18 mouse cellular contexts compared by ENCODE assay signal in the genomic region with DNA sequence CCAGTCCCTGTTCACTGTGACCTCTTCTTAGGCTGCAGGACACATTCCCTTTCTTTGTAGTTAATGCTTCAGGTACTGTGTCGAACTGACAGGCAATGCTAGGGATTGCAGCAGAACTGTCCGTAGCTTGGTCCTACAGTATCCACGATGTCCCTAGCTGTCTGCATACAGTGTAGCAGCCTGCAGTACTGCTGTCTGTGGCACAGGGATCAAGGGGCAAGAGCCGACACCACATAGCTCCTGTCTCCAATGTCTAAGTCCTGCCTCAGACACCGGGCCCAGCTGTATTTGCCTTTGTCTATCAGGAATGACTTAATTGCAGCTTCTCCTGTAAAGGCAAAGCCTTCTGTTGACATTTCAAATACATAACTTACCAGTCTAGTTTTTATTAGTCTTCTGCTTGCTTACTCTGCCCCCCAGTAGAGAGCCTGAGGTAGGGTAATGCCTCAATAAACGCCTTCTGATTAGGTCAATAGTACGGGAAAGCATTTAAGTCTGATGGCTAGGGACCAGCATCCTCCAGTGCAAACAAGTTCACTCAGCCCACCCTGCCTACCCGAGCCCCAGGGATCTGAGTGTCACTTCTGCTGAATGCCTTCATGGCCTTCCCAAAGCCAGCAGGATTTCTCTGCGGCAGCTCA.
DNase-seq lines count a peak whose midpoint lies in the region; ATAC-seq lines count a peak whose summit lies in the region.
"Had no signal": no experiment of that assay in that cellular context is flagged by ENCODE, and none has a peak within 500 bp of the region (broad histone marks: within the 10 kb centered on the region; RNA-seq: fewer than 3 reads in every experiment).

No protein-coding gene starts in this region.

- H3K4me3 ChIP-seq in midbrain, embryonic 11.5 days (ENCODE audit: low read depth, low read length) = no peak overlapping the region
- H3K4me3 ChIP-seq in midbrain, embryonic 10.5 days = no peak overlapping the region
- no peak overlapping the region for H3K4me3 ChIP-seq in hindbrain, embryonic 16.5 days (ENCODE audit: low read length)
- H3K4me3 ChIP-seq in neural tube, embryonic 14.5 days (ENCODE audit: low read depth, low read length) = no peak overlapping the region
- H3K4me3 ChIP-seq: heart, adult 2 months; heart, embryonic 15.5 days; liver, embryonic 12.5 days; lung, embryonic 15.5 days had no signal

- WGBS in midbrain, embryonic 11.5 days = 78% methylated on average over 9 of the region's 9 CpGs
- 85% methylated on average over 9 of the region's 9 CpGs for WGBS in midbrain, embryonic 10.5 days
- WGBS in hindbrain, embryonic 16.5 days = 77% methylated on average over 9 of the region's 9 CpGs
- 25% methylated on average over 9 of the region's 9 CpGs for WGBS in large intestine, adult 2 months
- WGBS in neural tube, embryonic 14.5 days = 83% methylated on average over 9 of the region's 9 CpGs

- H3K36me3 ChIP-seq in midbrain, embryonic 11.5 days (ENCODE audit: control insufficient read depth, insufficient read depth, low read length) = no peaks in the 10 kb centered on the region
- no peaks in the 10 kb centered on the region for H3K36me3 ChIP-seq in midbrain, embryonic 10.5 days
- no peaks in the 10 kb centered on the region for H3K36me3 ChIP-seq in hindbrain, embryonic 16.5 days (ENCODE audit: control insufficient read depth, insufficient read depth, low read length)
- H3K36me3 ChIP-seq in neural tube, embryonic 14.5 days (ENCODE audit: control insufficient read depth, insufficient read depth, low read length) = no peaks in the 10 kb centered on the region
- H3K36me3 ChIP-seq: heart, embryonic 15.5 days; liver, embryonic 12.5 days; lung, embryonic 15.5 days had no signal

- no peak overlapping the region for H3K4me2 ChIP-seq in midbrain, embryonic 11.5 days
- H3K4me2 ChIP-seq in hindbrain, embryonic 16.5 days (ENCODE audit: low read length) = no peak overlapping the region
- H3K4me2 ChIP-seq in neural tube, embryonic 14.5 days (ENCODE audit: low read depth, low read length) = no peak overlapping the region
- H3K4me2 ChIP-seq: heart, embryonic 15.5 days; liver, embryonic 12.5 days; lung, embryonic 15.5 days had no signal

- H3K4me1 ChIP-seq in midbrain, embryonic 11.5 days (ENCODE audit: control insufficient read depth, insufficient read depth, low read length) = 0 out of 2 replicates have a peak, but pooled peaks cover 2% of the 10 kb centered on the region
- peaks cover 11% of the 10 kb centered on the region for H3K4me1 ChIP-seq in midbrain, embryonic 10.5 days
- peaks cover 13% of the 10 kb centered on the region for H3K4me1 ChIP-seq in hindbrain, embryonic 16.5 days (ENCODE audit: control insufficient read depth, insufficient read depth, low read depth, low read length)
- H3K4me1 ChIP-seq in neural tube, embryonic 14.5 days (ENCODE audit: control insufficient read depth, insufficient read depth, low read length) = 0 out of 2 replicates have a peak, but pooled peaks cover 3% of the 10 kb centered on the region
- H3K4me1 ChIP-seq: heart, embryonic 15.5 days; liver, embryonic 12.5 days had no signal

- H3K27me3 ChIP-seq in midbrain, embryonic 11.5 days (ENCODE audit: control insufficient read depth, insufficient read depth, low read length) = no peaks in the 10 kb centered on the region
- H3K27me3 ChIP-seq in midbrain, embryonic 10.5 days (ENCODE audit: low read depth, poor library complexity, severe bottlenecking) = no peaks in the 10 kb centered on the region
- H3K27me3 ChIP-seq in hindbrain, embryonic 16.5 days (replicated peaks; ENCODE audit: control insufficient read depth, insufficient read depth, low read length) = no peaks in the 10 kb centered on the region
- no peaks in the 10 kb centered on the region for H3K27me3 ChIP-seq in neural tube, embryonic 14.5 days (ENCODE audit: control insufficient read depth, insufficient read depth, low read length)
- H3K27me3 ChIP-seq: heart, embryonic 15.5 days; liver, embryonic 12.5 days; lung, embryonic 15.5 days had no signal

- H3K9ac ChIP-seq in midbrain, embryonic 11.5 days (ENCODE audit: low read length) = no peak overlapping the region
- 0 out of 2 replicates have a peak overlapping the region, but pooled peaks have one; percentile 39 for H3K9ac ChIP-seq in hindbrain, embryonic 16.5 days (ENCODE audit: low read depth, low read length)
- no peak overlapping the region for H3K9ac ChIP-seq in neural tube, embryonic 14.5 days (replicated peaks; ENCODE audit: low read depth, low read length)
- H3K9ac ChIP-seq: heart, embryonic 15.5 days; liver, embryonic 12.5 days; lung, embryonic 15.5 days had no signal

- no peak for DNase-seq in midbrain, embryonic 11.5 days (ENCODE audit: low spot score, missing footprints)
- no peak for DNase-seq in midbrain, embryonic 10.5 days (ENCODE audit: low spot score)
- peak; percentile 43 for DNase-seq in large intestine, adult 2 months (ENCODE audit: low read depth, low spot score)
- no peak for DNase-seq in cerebellum, postnatal 10 days
- DNase-seq: gastrocnemius, postnatal 10 days; heart, adult 2 months; right cerebral cortex, adult 18-20 months; thymus, postnatal 14 days had no signal

- no peaks in the 10 kb centered on the region; the same call in 1 of the 2 replicates for H3K9me3 ChIP-seq in midbrain, embryonic 11.5 days (ENCODE audit: control insufficient read depth, low read length)
- no peaks in the 10 kb centered on the region for H3K9me3 ChIP-seq in midbrain, embryonic 10.5 days (replicated peaks)
- no peaks in the 10 kb centered on the region for H3K9me3 ChIP-seq in hindbrain, embryonic 16.5 days (ENCODE audit: control insufficient read depth, low read length)
- no peaks in the 10 kb centered on the region for H3K9me3 ChIP-seq in neural tube, embryonic 14.5 days (ENCODE audit: control insufficient read depth, low read length)
- H3K9me3 ChIP-seq: G1E; liver, embryonic 12.5 days; lung, embryonic 15.5 days had no signal

- peak; percentile 57; the same call in 1 of the 2 replicates for ATAC-seq in midbrain, embryonic 11.5 days (ENCODE audit: low FRiP score)
- peak; percentile 58 for ATAC-seq in hindbrain, embryonic 16.5 days
- ATAC-seq in neural tube, embryonic 14.5 days (ENCODE audit: low read depth) = peak; percentile 67; the same call in 1 of the 2 replicates
- ATAC-seq in megakaryocyte-erythroid progenitor cell, adult 5-6 weeks (replicated peaks; ENCODE audit: low FRiP score, low TSS enrichment, poor library complexity, severe bottlenecking) = no peak
- ATAC-seq: CD4-positive, CD25-positive, alpha-beta regulatory T cell, adult 4 months; liver, embryonic 12.5 days had no signal

- no peak overlapping the region for H3K27ac ChIP-seq in midbrain, embryonic 11.5 days (ENCODE audit: low read depth, low read length)
- H3K27ac ChIP-seq in midbrain, embryonic 10.5 days (replicated peaks) = no peak overlapping the region
- H3K27ac ChIP-seq in hindbrain, embryonic 16.5 days (ENCODE audit: low read depth, low read length) = peak overlapping the region; percentile 73
- peak overlapping the region; percentile 55 for H3K27ac ChIP-seq in neural tube, embryonic 14.5 days (ENCODE audit: low read depth, low read length)
- H3K27ac ChIP-seq: heart, adult 2 months; heart, embryonic 15.5 days; kidney, postnatal 0 days; liver, embryonic 12.5 days; lung, embryonic 15.5 days; macrophage had no signal

Comparison
In these comparisons a context has a peak if more than half of its experiments do, and no peak if none do; other contexts are left out.
1. H3K27ac ChIP-seq: peak in hindbrain, embryonic 16.5 days (single experiment) and neural tube, embryonic 14.5 days (single experiment); none in midbrain, embryonic 11.5 days (single experiment) and midbrain, embryonic 10.5 days (single experiment).